Mouse (Mus musculus) C2C12 (cell line): ENCODE data around the gene Babam2. TPM values are rescaled to one million over a fixed set of nuclear protein-coding genes. Genes with fewer than 3 reads are reported as not detected.

Experiments used
- H3K27me3 ChIP-seq: one replicate; pipeline ENCODE4 v1.6.1; 2011; ENCODE audit not compliant: control insufficient read depth, insufficient read depth, insufficient read length
- H3K36me3 ChIP-seq: one replicate; pipeline ENCODE4 v1.6.1; 2011; ENCODE audit not compliant: control insufficient read depth, insufficient read depth
- H3K4me3 ChIP-seq: one replicate; pipeline ENCODE4 v1.5.1; 2011; ENCODE audit warnings: mild to moderate bottlenecking, control low read depth; ENCODE audit not compliant: poor library complexity, insufficient read depth, severe bottlenecking
- H3K79me2 ChIP-seq: one replicate; pipeline ENCODE4 v1.6.1; 2011; ENCODE audit not compliant: control insufficient read depth, insufficient read depth
- H3K79me3 ChIP-seq: one replicate; pipeline ENCODE4 v1.6.1; 2011; ENCODE audit warnings: low read depth, control low read depth
- H3ac ChIP-seq: one replicate; pipeline ENCODE3; 2011; ENCODE audit warnings: low read depth; ENCODE audit not compliant: control insufficient read depth, insufficient read length
- CEBPB ChIP-seq: IDR thresholded peaks from one replicate; pipeline ENCODE4 v1.6.1; 2011; ENCODE audit warnings: low read depth, mild to moderate bottlenecking, control low read depth, moderate library complexity
- CTCF ChIP-seq: IDR thresholded peaks from one replicate; pipeline ENCODE4 v1.5.1; 2011; ENCODE audit not compliant: control insufficient read depth, insufficient read depth, insufficient read length
- FOSL1 ChIP-seq: IDR thresholded peaks from one replicate; pipeline ENCODE4 v1.8.0; 2011; ENCODE audit warnings: mild to moderate bottlenecking, low read length; ENCODE audit not compliant: poor library complexity, insufficient read depth, severe bottlenecking
- MAX ChIP-seq: IDR thresholded peaks from one replicate; pipeline ENCODE4 v1.6.1; 2011; ENCODE audit warnings: mild to moderate bottlenecking, control low read depth
- MYOD1 ChIP-seq: IDR thresholded peaks from one replicate; pipeline ENCODE4 v1.6.1; 2011; ENCODE audit warnings: low read depth; ENCODE audit not compliant: control insufficient read depth, insufficient read length
- MYOG ChIP-seq: IDR thresholded peaks from one replicate; pipeline ENCODE4 v1.6.1; 2011; ENCODE audit not compliant: control insufficient read depth, insufficient read length; ENCODE audit errors: extremely low read depth
- USF1 ChIP-seq: IDR thresholded peaks from one replicate; pipeline ENCODE4 v1.6.1; 2011; ENCODE audit warnings: low read depth, mild to moderate bottlenecking, control low read depth, moderate library complexity
- polyA plus RNA-seq: library from polyadenylated mRNA; unstranded; fragments of >200 nt; fragmentation: generic; extraction: Trizol; gene quantifications from one replicate; pipeline ENCODE4 v1.2.1, GENCODE M21; 2012; ENCODE audit warnings: missing spikeins

The Babam2 gene
- polyA plus RNA-seq, 1 experiment, result 36.0 TPM

DNA sequence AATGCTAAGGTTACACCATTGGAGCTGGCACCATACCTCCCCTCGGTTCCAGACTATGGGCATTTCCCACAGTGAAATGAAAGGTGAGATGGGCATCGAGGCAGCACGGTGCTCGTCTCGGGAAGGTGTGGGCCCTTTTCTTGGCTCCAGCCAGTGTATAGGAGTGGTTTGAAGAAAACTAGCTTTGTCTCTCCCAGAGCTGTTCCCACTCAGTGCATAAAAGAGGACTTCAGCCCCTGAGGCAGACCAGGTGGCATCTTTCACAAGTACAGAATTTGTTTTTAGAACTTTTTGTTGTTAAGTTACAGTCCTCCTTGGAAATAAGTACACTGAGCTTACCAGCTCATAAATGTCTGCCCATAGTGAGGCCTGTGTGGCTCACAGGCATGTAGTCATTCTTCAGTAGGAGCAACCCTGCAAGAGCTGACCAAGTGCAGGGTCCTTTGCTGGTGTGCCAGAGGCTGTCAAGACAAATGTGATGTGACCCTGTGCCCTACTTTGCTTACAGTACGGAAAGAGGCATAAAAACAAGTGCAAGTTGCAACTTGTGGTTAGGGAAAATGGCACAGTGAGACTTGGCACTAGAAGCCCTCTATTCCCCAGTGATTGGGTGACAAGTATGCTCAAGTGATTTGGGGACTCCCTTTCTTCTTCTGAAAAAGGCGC is 208.9 kb downstream of the Babam2 start:
- no peak for TF ChIP-seq MAX
- TF ChIP-seq FOSL1, result no peak
- no peak for TF ChIP-seq CEBPB
- no peak for TF ChIP-seq MYOD1
- no peak for TF ChIP-seq MYOG
- TF ChIP-seq CTCF, result no peak
- no peak for TF ChIP-seq USF1
- H3K79me2 ChIP-seq, result no peaks in the 10 kb centered on the region
- no peaks in the 10 kb centered on the region for H3K27me3 ChIP-seq
- H3ac ChIP-seq, result no peak overlapping the region
- H3K36me3 ChIP-seq, result no peaks in the 10 kb centered on the region
- no peaks in the 10 kb centered on the region for H3K79me3 ChIP-seq
- H3K4me3 ChIP-seq, result no peak overlapping the region

DNA sequence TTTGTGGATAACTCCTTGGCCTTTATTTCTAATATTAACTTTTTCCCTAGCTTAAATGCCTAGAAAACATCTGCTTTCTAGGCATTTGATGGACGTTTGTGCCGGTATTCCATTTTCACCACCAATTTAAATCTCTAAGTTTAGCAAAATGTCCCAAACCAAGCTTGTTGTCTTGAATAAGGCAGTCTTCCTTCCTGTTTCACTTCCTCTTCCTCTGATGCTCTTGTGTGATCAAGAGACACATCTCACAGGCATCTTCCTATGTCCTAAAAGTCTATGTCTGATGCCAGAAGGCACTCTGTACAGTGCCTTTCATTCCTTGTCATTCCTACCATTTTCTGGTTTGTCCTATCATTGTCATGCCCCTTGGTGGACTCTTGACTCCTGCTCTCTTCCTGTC is 210.5 kb downstream of the Babam2 start:
- H3K79me3 ChIP-seq, result no peaks in the 10 kb centered on the region
- H3K36me3 ChIP-seq, result no peaks in the 10 kb centered on the region
- no peaks in the 10 kb centered on the region for H3K27me3 ChIP-seq
- no peak overlapping the region for H3ac ChIP-seq
- H3K4me3 ChIP-seq, result no peak overlapping the region
- TF ChIP-seq CEBPB (no peak), MAX (no peak), CTCF (no peak), FOSL1 (no peak), MYOD1 (no peak), USF1 (no peak), MYOG (no peak)
- no peaks in the 10 kb centered on the region for H3K79me2 ChIP-seq

GRCm38 (mm10) chr5:31908818-31909217 is 211.3 kb downstream of the Babam2 start:
- H3K79me3 ChIP-seq, result no peaks in the 10 kb centered on the region
- no peaks in the 10 kb centered on the region for H3K36me3 ChIP-seq
- TF ChIP-seq MAX (no peak), MYOD1 (no peak), CTCF (no peak), CEBPB (no peak), MYOG (no peak), USF1 (no peak), FOSL1 (no peak)
- no peak overlapping the region for H3ac ChIP-seq
- H3K4me3 ChIP-seq, result no peak overlapping the region
- H3K79me2 ChIP-seq, result no peaks in the 10 kb centered on the region
- H3K27me3 ChIP-seq, result no peaks in the 10 kb centered on the region

GRCm38 (mm10) chr5:31916241-31916640 is 218.8 kb downstream of the Babam2 start:
- no peaks in the 10 kb centered on the region for H3K27me3 ChIP-seq
- H3K79me3 ChIP-seq, result no peaks in the 10 kb centered on the region
- no peaks in the 10 kb centered on the region for H3K36me3 ChIP-seq
- no peaks in the 10 kb centered on the region for H3K79me2 ChIP-seq
- H3ac ChIP-seq, result no peak overlapping the region
- H3K4me3 ChIP-seq, result no peak overlapping the region
- TF ChIP-seq MYOD1 (no peak), USF1 (no peak), MYOG (no peak), CTCF (no peak)

GRCm38 (mm10) chr5:31918566-31918965 is 221.1 kb downstream of the Babam2 start:
- H3K79me3 ChIP-seq, result no peaks in the 10 kb centered on the region
- no peaks in the 10 kb centered on the region for H3K79me2 ChIP-seq
- no peaks in the 10 kb centered on the region for H3K27me3 ChIP-seq
- TF ChIP-seq CEBPB, result no peak
- TF ChIP-seq MYOD1, result no peak
- no peak for TF ChIP-seq FOSL1
- TF ChIP-seq MYOG, result no peak
- no peak for TF ChIP-seq MAX
- TF ChIP-seq USF1, result no peak
- TF ChIP-seq CTCF, result no peak
- H3ac ChIP-seq, result no peak overlapping the region
- no peaks in the 10 kb centered on the region for H3K36me3 ChIP-seq
- H3K4me3 ChIP-seq, result no peak overlapping the region

- Histone ChIP-seq H3K79me3 (no peaks in the 10 kb centered on the region), H3K4me3 (no peak overlapping the region), H3K79me2 (no peaks in the 10 kb centered on the region), H3K27me3 (no peaks in the 10 kb centered on the region), H3K36me3 (no peaks in the 10 kb centered on the region), H3ac (no peak overlapping the region)
- TF ChIP-seq CTCF (no peak), CEBPB (no peak), MAX (no peak), MYOG (no peak), USF1 (no peak)
These were observed 222.6 kb downstream of the Babam2 start for GRCm38 (mm10) chr5:31920129-31920528.
